Mouse (Mus musculus) olfactory bulb, adult 2 months (tissue): ENCODE results near the gene Tmem258.

ENCODE experiments used
- CTCF ChIP-seq: fragments of 200-500 bp; IDR thresholded peaks from 2 replicates; pipeline ENCODE4 v1.5.1; 2012; ENCODE audit warnings: low read depth, mild to moderate bottlenecking, low read length, moderate library complexity; ENCODE audit not compliant: insufficient read depth
- POLR2A ChIP-seq: fragments of 200-500 bp; IDR thresholded peaks from 2 replicates; pipeline ENCODE4 v1.6.1; 2012; ENCODE audit warnings: mild to moderate bottlenecking, low read depth, low read length, moderate library complexity; ENCODE audit not compliant: insufficient read depth

DNA sequence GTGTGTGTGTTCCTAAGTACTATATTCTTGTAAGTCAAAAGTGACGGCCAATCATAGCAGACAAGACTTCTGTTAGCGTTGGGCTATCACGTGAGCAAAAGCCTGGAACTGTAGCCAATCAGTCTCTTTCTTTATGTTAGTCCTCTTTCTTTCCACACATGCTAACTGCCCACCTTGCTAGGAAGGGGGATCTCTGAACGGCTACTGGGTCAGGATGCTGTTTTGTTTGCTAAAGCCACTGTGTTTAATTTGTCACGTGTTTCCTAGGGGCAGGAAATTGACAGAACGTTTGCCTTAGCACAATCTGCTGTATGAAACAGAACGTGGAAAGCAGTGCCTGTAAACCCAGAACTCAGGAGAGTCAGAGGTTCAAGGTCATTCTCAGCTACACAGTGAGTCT, 21.7 kb upstream of the Tmem258 start:
- TF ChIP-seq CTCF (no peak), POLR2A (no peak)
